Mouse (Mus musculus): Measurements from ENCODE around the gene Arl8b.
A peak's percentile ranks its signal among the peaks of the same experiment; 100 is the strongest.

Arl8b gene

DNA sequence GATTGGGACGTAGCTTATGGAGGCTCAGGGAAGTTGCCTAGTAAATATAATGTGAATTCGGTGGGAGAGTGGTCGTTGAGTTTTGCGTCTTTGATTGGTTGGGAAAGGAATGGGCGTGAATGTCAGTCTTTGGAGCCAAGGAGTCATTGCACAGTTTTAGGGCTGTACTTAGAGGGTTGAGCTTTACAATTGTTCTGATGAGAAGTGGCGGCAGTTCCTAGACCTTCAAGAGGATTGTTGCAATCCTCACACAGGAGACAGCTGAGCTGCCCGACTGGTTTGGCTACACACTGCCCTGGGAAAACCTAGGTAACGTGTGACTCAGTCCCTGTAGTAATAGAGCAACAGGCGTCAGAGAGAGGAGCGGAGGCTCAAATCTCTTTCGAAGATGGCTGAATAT, 1.2 kb downstream of the Arl8b start:
- no peak for DNase-seq (ENCODE audit: extremely low read depth, insufficient read length, low spot score)

DNA sequence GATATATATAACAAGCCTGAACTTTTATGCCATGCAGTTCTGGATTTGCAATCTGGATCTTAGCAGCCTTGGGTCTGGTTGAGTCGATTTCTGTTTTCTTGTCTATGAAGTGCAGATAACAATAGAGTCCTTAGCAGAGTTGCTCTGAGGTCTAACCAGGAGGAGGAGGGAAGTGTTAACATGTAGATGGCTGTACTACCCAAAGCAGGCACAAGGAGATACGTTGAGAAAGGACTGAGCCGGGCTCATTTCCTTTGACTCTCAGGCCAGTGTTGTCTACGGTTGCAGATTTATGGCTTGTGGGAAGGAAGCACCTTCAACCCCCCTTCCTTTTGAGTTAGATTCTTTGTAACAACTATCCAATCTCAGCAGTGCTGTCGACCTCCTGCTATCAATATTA, 1.9 kb downstream of the Arl8b start:
- DNase-seq (ENCODE audit: extremely low read depth, insufficient read length, low spot score) = no peak

DNA sequence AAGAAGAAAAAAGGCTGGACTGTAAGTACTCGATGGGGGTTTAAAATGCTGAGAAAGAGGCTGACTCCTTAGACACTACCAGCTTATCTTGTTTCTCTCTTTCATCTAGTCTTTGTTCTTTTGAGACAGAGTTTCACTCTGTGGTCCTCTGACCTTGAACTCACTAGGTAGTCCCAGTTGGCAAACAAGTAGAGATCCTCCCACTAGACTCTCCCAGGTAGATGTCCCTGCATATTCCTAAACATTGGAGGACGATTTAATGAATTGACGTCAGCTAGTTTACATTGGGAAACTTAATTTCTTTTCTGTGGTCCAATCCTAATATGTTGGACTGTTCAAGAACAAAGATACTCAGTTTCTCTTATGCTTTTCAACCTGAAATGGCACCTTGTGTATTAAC, 2.7 kb downstream of the Arl8b start:
- DNase-seq (ENCODE audit: extremely low read depth, insufficient read length, low spot score) = no peak

DNA sequence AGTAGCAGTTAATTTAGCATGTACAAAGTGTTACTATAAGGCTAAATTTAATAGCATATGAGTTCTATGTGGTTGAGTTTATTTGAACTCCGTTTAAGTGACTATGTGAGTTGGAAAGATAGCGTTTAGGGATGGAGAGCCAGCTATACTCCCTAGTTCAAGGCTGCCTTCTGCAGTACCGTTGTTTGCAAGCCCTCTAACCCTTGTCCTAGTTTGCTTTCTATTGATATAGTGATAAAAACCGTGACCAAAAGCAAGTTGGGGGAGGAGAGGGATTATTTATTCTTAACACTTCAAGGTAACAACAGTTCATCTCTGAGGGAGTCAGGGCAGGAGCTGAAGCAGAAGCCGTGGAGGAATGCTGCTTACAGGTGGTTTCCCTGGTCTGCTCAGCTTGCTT, 8.6 kb downstream of the Arl8b start:
- no peak for DNase-seq (ENCODE audit: extremely low read depth, insufficient read length, low spot score)

DNA sequence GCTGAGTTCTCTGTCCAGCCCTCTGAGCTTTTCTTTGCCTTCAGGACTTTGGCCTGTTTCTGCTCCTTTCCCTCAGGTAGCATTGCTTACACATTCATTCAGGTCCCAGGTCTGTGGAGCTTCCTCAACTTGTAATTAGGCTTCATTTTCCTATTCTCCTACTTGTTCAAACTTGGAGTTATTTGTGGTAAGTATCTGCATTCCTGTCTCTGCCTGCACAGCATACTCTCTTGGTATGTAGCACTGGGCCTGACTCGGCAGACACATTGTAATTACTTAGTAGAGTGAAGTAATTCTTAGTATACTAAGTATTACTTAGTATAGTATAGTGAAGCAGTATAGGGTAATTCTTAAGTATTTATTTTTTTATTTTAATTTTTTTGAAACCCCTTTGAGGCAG, 13.0 kb downstream of the Arl8b start:
- DNase-seq (ENCODE audit: extremely low read depth, insufficient read length, low spot score) = no peak

DNA sequence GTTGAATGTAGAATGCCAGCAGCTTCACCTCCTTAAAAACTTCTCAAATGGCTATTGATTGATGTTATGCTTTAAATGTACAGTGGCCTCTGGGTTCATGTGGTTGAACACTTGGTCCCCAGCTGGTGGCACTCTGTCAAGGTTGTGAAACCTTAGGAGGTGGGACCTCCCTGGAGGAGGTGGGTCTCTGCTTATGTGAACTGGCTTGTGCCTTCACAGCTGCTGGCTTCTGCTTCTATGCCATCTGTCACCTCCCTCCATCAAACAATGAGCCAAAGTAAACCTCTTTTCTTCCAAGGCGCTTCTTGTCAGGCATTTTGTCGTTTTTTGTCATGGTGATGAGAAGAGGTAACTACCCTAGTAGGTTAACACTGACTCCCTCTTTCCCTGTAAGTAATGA, 13.8 kb downstream of the Arl8b start:
- no peak for DNase-seq (ENCODE audit: extremely low read depth, insufficient read length, low spot score)

DNA sequence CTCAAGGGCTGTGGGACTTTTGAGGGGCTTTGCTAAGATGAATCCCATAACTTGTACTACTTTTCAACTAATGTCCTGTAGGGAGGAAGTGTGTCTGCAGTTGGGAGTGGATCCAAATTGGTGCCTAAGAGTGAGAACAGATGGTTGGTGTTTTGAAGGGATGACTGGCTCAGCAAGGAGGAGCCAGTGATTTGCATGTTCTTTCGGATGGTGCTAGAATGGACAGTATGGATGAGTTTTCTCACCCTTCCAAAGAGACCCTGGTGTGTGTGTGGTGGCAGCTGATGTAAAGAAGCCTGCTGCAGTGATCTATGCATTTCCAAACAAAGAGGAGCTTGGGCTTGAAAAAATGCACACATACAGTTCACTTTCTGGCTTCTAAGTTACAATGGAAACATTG, 22.3 kb downstream of the Arl8b start:
- DNase-seq (ENCODE audit: extremely low read depth, insufficient read length, low spot score) = no peak

DNA sequence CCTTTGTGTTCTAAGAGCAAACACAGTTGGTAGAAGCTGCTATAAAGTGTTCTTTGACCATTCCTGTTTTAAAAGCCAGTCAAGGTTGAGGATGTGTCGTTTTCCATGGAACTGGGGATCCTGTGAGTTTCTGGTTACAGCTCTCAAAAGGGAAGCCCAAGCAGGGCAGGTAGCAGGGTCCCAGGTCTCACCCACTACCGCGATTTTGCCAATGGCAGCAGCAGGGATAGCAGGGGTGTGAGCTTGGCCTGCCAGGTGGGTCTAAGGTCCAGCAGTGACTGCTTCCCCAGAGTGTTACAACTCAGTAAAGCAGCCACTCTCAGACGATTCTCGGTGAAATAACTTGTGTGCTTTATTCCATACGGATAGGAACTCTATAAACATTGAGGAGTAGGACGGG, 23.0 kb downstream of the Arl8b start:
- DNase-seq (ENCODE audit: extremely low read depth, insufficient read length, low spot score) = no peak

DNA sequence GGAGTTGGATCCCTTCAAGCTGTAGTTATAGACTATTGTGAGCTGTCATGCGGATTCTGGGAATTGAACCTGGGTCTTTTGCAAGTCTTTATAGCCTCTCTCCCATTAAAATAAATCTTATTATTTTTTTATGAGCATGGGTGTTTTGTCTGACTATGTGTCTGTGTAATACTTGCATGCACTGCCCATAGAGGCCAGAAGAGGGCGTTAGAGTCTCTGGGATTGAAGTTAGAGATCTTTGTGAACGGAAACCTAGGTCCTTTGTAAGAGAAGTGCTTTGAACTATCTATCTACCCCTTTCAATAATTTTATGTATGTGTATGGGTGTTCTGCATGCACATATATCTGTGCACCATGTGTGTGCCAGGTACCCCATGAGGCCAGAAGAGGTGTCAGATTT, 24.5 kb downstream of the Arl8b start:
- no peak for DNase-seq (ENCODE audit: extremely low read depth, insufficient read length, low spot score)

DNA sequence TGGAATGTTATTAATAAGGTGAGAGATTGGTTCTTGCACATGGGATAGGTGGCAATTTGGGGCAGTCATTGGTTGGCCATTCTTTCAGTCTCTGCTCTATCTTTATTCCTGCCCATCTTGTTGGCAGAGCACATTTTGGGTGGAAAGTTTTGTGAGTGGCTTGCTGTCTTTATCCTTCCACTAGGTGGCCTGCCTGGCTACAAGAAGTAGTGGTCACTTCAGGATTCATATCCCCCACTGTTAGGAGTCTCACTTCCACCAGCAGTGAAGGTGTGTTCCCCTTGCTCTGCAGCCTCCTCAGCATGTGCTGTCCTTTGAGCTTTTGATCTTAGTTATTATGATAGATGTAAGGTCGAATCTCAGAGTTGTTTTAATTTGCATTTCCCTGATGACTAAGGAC, 25.9 kb downstream of the Arl8b start:
- DNase-seq (ENCODE audit: extremely low read depth, insufficient read length, low spot score) = no peak

DNA sequence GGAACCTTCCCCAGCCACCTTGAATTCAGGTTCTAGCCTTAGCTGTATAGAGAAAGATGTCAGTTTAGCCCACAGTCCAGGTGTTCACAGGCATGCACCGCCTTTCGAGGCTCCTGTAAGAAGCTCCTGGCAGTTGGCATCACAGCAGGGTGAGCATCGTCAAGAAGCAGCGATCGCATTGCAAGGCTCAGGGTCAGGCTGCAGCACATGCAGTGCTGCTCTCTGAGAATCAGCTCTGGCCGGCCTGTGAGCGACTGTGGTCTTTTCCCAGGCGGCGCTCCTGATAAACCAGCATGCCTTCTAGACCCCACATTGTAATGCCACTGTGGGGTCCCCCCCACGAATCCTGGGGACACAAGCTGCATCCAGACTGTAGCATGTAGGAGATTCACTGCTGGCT, 27.3 kb downstream of the Arl8b start:
- no peak for DNase-seq (ENCODE audit: extremely low read depth, insufficient read length, low spot score)

DNA sequence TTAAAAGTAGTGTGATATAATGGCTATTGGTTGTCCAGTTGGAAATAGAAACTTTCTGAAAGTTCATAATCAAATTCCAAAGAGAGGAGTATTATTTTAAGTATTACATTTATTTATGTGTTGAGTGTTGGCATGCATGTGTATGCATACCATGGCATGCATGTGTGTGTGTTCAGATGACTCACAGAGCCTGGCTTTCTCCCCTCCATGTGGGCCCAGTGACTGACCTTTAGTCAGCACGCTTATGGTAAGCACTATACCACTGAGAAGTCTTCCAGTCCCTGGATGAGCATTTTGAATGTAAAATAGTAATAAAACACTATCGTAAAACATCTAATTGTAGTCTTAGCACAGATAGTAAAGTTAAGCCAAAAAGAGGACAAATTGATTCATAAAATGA, 29.2 kb downstream of the Arl8b start:
- DNase-seq (ENCODE audit: extremely low read depth, insufficient read length, low spot score) = no peak

DNA sequence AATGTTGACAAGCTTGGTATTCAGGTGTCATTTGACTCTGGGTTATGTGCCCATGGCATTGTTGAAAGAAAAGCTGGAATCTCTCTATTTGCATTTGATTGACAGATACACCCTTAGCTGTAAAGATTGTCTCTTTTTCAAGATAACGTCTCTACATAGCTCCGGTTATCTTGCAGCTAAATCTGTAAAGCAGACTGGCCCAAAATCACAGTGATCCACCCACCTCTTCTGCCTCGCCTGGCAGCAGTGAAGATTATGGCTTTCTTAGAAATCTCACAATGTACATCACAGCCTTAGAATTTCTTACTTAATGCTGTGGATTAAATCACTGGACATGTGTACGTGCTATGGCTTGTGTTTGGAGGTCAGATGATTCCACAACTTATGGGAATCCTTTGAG, 34.6 kb downstream of the Arl8b start:
- no peak for DNase-seq (ENCODE audit: extremely low read depth, insufficient read length, low spot score)

DNA sequence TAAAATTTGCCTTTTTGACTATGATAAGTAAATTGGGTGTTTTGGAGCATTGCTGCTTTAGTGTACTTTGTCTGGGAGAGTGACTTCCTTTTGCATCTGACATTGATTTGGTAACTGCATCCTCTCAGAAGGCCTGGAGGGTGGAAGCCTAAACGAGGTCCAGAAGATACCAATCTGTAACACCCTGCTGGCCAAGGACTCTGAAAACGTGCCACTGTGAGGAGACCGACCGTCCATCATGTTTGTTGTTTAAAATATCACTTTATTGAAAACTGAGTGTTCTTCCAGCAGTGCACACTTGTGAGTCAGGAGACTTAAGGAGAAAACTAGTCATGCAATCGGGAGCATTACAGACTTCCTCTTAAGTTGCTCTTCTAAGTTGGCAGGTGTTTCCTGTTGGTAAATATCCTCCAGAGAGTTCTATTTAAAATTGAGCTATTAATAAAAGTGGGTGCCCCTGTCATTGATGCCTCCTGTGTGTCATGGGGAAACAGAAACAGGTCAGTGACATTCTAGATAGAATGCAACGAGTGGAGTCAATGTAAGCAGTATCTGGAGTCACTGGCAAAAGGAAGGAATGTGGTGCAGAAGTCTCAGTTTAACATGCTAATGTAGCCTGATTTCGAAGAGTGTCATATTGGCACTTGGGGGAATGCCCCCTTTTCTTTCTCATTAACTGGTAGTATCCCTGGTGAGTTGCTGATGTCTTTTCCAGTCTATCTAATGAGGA, 42.1 kb downstream of the Arl8b start:
- no peak for DNase-seq (ENCODE audit: extremely low read depth, insufficient read length, low spot score)

DNA sequence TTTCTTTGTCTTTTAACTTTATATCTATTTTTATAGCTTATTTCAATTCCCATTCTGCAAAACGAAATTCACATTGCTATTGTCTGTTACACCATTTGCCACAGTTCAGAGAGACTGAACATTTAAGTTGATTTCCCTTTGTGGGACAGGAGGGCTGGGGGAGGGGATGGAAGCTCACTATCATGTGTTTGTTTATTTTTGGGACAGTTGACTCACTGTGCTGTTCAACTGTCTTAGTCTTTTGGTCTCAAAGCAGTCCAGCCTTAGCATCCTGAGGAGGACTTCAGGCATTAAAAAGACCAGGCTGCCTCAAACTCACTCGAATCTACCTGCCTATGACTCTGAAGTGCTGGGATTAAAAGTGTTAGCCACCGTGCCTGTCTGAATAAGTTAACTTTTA, 43.2 kb downstream of the Arl8b start:
- DNase-seq (ENCODE audit: extremely low read depth, insufficient read length, low spot score) = no peak

DNA sequence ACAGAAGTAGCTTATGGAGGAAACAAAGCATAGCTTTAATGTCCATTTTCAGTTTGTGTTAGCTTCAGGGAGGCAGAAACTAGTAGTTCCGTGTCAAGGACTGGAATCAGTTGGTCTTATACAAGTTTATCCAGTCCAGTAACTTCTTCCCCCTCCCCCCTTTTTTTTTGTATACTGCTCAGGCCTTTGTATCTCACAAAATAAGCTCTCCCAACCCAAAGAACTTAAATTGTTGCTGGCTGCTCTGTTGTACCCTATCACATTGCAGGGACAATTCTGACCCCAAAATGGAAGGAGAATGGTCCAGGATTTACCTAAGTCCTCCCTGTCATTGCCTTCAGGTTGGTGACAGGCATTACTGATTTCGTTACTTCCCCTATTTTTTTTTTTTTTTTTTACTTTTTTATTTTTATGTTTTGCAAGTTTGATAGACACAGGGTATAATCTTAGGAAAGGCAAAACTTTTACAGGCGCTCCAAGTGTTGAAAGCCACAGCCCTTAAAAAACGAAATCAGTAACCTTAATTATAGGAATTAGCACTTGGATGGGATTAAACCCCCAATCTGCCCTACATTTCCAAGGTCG, 44.5 kb downstream of the Arl8b start:
- DNase-seq (ENCODE audit: extremely low read depth, insufficient read length, low spot score) = no peak

DNA sequence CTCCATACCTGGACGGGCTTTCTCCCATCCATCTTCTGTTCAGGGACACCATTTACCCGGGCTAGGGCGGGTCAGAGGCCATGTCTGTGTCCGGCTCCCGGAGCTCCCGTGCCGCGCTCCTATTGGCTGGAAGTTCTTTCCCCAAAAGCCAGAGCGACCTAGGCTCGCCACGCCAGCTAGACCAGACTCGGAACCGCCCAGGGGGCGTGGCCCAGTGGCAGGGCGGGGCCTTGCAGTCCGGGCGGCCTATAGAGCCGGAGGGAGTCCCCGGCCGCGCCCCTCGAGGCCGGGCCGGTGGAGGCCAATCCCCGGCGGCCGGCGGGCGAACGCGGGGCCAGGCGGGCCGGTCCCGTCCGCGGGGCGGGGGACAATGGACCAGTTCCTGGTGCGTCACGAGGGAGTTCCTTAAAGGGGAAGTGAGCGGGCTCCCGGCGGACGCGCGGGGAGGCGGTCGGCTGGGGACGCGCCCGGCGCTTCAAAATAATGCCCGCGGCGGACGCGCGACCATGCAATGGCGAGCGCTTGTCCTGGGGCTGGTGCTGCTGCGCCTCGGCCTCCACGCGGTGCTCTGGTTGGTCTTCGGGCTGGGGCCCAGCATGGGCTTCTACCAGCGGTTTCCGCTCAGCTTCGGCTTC, 45.5 kb downstream of the Arl8b start, which contains the start of gene Edem1:
Gene Edem1, plus strand, starts transcription at position 408 of the 635 bp plus-strand sequence.
- DNase-seq (ENCODE audit: extremely low read depth, insufficient read length, low spot score) = peak; percentile 100

DNA sequence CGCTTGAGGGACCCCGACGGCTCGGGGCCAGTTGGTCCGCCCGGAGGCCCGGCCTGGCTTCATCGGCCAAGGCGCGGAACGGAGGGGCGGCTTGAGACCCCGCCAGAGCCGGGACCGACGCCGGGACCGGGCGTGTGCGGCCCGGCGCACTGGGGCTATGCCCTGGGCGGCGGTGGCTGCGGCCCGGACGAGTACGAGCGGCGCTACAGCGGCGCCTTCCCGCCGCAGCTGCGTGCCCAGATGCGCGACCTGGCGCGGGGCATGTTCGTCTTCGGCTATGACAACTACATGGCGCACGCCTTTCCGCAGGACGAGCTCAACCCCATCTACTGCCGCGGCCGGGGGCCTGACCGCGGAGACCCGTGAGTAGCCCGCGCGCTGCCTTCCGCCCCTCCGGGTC, 46.0 kb downstream of the Arl8b start:
- no peak for DNase-seq (ENCODE audit: extremely low read depth, insufficient read length, low spot score)

DNA sequence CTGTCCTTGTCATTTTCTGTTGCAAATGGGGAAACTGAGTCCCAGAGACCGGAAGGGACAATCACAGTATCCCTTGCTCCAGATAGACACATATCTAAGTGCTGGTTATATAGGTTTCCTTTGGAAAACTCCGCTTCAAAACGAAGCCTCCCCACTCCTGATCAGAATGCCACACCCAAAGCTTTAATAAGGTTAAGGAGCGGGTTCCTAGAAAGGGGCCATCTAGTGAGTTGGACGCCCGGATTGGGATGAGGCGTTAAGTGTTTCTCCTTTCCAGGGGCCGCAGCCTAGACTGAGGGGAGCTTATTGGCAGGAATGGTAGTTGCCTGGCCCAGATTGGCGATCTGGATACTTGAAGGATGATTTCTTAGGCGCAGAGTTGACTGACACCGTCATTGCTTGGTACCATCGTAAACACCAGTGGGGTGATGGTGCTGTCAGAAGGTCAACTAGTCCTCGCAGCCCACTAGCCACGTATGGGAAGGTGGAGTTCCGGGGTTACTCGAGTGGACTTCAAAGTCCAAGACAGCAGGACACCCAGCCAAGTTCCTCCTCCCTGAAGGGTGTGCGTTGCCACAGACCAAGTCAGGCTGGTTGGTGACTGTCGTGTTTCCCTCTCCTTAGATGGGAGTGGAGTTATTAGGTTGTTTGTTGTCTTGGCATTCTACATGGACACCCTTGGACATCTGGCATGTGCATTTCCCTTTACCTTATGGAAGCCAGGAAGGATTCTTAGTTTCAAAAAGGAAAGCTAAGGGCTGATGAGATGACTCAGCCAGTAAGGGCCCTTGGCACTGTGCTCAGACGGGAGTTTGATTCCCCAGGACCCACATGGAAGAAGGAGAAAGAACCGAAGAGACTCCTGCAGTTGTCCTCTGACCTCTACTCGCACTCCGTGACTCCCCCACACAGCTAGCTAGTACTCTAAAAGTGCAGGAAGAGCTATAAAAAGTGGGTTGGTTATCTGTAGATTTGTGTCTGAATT, 46.8 kb downstream of the Arl8b start:
- peak; percentile 67 for DNase-seq (ENCODE audit: extremely low read depth, insufficient read length, low spot score)

DNA sequence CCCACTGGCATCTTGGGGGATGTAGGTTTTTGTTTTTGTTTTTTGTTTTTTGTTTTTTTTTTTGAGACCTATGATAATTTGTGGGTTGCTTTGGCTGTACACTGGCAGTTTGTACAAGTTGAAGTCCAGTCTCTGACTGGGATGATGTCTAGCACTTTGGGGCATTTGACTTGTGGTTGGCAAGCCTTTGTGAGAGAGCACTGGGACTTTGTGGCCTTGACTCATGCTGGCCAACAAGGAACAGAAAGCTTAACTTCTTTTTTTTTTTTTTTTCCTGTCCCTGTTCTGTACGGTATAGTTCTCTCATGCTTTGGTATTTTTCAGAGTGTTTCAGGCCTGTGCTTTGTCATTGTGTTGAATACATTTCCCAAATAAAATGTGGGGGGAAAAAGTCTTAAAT, 49.3 kb downstream of the Arl8b start:
- no peak for DNase-seq (ENCODE audit: extremely low read depth, insufficient read length, low spot score)

DNA sequence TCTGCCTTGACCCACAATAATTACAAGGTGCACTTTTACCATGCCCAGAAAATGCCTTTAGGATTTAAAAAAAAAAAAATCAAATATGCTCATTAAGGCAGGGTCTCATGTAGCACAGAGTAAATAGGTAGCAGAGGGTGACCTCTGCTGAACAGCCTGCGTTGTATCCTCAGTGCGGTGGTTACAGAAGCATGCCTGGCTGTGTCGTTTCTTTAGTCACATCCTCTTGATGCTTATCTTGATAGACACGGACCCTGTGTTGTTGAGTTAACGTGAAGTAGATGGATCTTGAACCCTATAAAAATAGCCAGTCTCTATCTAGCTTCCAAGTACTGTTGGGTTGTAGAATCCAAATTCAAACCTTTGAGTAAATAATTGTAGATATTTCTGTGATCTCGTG, 50.1 kb downstream of the Arl8b start:
- DNase-seq (ENCODE audit: extremely low read depth, insufficient read length, low spot score) = no peak
